Mouse (Mus musculus): ENCODE data around the gene Atp6ap1l. TPM values are rescaled to one million over a fixed set of nuclear protein-coding genes. Genes with fewer than 3 reads are reported as not detected.
"Not testable (repeated sequence)": the region's sequence is repeated elsewhere in the genome, so short reads cannot be mapped to it uniquely, and the experiment has no call there.

Atp6ap1l gene
- total and polyA plus RNA-seq, 2 experiments from 2014 or later = 0.38 to 0.98 TPM

DNA sequence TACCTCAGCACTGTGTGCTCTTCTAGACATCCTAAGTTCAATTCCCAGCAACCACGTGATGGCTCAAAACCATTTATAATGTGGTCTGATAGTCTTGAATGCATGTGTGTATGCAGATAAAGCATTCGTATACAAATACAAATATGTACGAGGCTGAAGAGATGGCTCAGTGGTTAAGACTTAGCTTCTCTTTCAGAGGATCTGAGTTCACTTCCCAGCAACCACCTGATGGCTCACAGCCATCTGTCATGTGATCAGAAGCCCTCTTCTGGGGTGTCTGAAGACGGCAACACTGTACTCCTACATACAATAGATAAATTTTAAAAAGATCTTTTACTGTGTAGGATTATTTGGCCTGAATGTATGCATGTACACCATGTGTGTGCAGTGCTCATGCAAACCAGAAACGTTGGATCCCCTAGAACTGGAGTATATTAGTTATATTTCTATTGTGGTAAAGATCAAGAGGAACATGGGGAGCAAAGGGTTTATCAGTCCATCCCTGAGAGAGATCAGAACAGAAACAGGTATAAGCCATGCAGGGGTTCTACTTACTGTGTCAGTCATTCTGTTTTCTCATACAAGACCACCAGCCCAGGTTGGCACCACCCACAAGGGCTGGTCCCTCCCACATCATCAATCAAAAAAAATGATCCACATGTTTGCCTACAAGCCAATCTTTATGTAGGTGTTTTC lies 21.9 kb upstream of the Atp6ap1l start:
- peaks cover 23% of the 10 kb centered on the region for H3K36me3 ChIP-seq (replicated peaks; ENCODE audit: control insufficient read depth, insufficient read depth, low read length)
- TF ChIP-seq EP300 (IDR thresholded peaks at IDR 0.05; ENCODE audit: low read depth) (no peak), CTCF (IDR thresholded peaks at IDR 0.05; ENCODE audit: low read depth) (no peak)
- H3K4me3 ChIP-seq (ENCODE audit: low read depth, low read length) = no peak overlapping the region
- ATAC-seq (ENCODE audit: insufficient read depth, low read depth) (no peak), DNase-seq (ENCODE audit: low spot score) (no peak)
- no peaks in the 10 kb centered on the region for H3K27me3 ChIP-seq (ENCODE audit: control insufficient read depth, insufficient read depth, low read length)
- H3K9ac ChIP-seq (replicated peaks; ENCODE audit: low read depth, low read length) = no peak overlapping the region
- no peak overlapping the region for H3K27ac ChIP-seq (ENCODE audit: low read depth)
- no peaks in the 10 kb centered on the region for H3K9me3 ChIP-seq (replicated peaks; ENCODE audit: control insufficient read depth, low read length)
- no peak overlapping the region for H3K4me2 ChIP-seq (ENCODE audit: low read depth, low read length)
- no peaks in the 10 kb centered on the region; the same call in 1 of the 2 replicates for H3K4me1 ChIP-seq (ENCODE audit: control insufficient read depth, insufficient read depth)
- 58% methylated on average over 5 of the region's 5 CpGs for WGBS

DNA sequence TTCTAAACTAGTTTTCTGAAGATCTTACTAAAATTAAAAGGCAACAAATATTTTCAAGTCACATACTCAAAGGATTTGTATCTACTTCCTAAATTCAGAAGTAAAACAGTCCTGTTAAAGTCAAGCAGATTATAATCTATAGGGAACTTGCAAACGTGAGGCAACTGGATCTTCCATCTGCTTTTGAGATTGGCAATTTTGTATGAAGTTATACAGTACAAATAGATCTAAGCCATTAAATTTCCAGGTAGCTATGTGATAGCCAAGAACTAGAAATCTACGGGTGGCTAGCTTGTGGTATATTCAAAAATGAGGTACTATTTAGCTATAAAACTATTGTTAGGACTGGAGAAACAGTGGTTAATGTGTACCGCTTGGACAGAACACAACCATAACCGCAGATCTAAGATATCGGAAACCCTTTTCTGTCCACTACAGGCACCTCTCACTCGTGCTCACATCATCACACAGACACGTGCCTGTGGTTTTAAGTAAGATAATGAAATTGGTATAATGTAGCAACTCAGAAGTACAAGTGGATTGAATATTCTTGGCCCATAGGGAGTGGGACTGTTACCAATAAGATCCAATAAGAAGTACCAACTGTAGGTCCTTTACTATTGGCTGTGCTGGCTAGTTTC lies 21.1 kb upstream of the Atp6ap1l start:
- Histone ChIP-seq H3K4me2 (ENCODE audit: low read depth, low read length) (no peak overlapping the region), H3K9me3 (replicated peaks; ENCODE audit: control insufficient read depth, low read length) (no peaks in the 10 kb centered on the region)
- TF ChIP-seq EP300 (IDR thresholded peaks at IDR 0.05; ENCODE audit: low read depth) (no peak), CTCF (IDR thresholded peaks at IDR 0.05; ENCODE audit: low read depth) (no peak)

GRCm38 (mm10) chr13:90925191-90925590 lies 20.0 kb upstream of the Atp6ap1l start:
- no peak for ATAC-seq (ENCODE audit: insufficient read depth, low read depth)
- Histone ChIP-seq H3K9me3 (replicated peaks; ENCODE audit: control insufficient read depth, low read length) (no peaks in the 10 kb centered on the region), H3K27me3 (ENCODE audit: control insufficient read depth, insufficient read depth, low read length) (no peaks in the 10 kb centered on the region), H3K9ac (replicated peaks; ENCODE audit: low read depth, low read length) (no peak overlapping the region), H3K4me3 (ENCODE audit: low read depth, low read length) (no peak overlapping the region), H3K4me2 (ENCODE audit: low read depth, low read length) (no peak overlapping the region), H3K4me1 (ENCODE audit: control insufficient read depth, insufficient read depth) (no peaks in the 10 kb centered on the region; the same call in 1 of the 2 replicates), H3K27ac (ENCODE audit: low read depth) (no peak overlapping the region), H3K36me3 (replicated peaks; ENCODE audit: control insufficient read depth, insufficient read depth, low read length) (peaks cover 23% of the 10 kb centered on the region)
- 85% methylated on average over 5 of the region's 5 CpGs for WGBS
- no peak for DNase-seq (ENCODE audit: low spot score)
- TF ChIP-seq CTCF (IDR thresholded peaks at IDR 0.05; ENCODE audit: low read depth) (no peak), EP300 (IDR thresholded peaks at IDR 0.05; ENCODE audit: low read depth) (no peak)

More for the DNA sequence above, 21.1 kb upstream of the Atp6ap1l start:
- H3K36me3 ChIP-seq (replicated peaks; ENCODE audit: control insufficient read depth, insufficient read depth, low read length) = peaks cover 23% of the 10 kb centered on the region
- ATAC-seq (ENCODE audit: insufficient read depth, low read depth) (no peak), DNase-seq (ENCODE audit: low spot score) (no peak)
- H3K4me1 ChIP-seq (ENCODE audit: control insufficient read depth, insufficient read depth) = no peaks in the 10 kb centered on the region; the same call in 1 of the 2 replicates
- no peak overlapping the region for H3K27ac ChIP-seq (ENCODE audit: low read depth)
- no peak overlapping the region for H3K4me3 ChIP-seq (ENCODE audit: low read depth, low read length)
- no peaks in the 10 kb centered on the region for H3K27me3 ChIP-seq (ENCODE audit: control insufficient read depth, insufficient read depth, low read length)
- 68% methylated on average over 7 of the region's 7 CpGs for WGBS
- H3K9ac ChIP-seq (replicated peaks; ENCODE audit: low read depth, low read length) = no peak overlapping the region

- peak overlapping the region; percentile 80 for H3K4me2 ChIP-seq (ENCODE audit: low read depth, low read length)
- ATAC-seq (ENCODE audit: insufficient read depth, low read depth) (no peak), DNase-seq (ENCODE audit: low spot score) (no peak)
- H3K9ac ChIP-seq (replicated peaks; ENCODE audit: low read depth, low read length) = peak overlapping the region; percentile 88
- 53% methylated on average over 9 of the region's 9 CpGs for WGBS
- H3K9me3 ChIP-seq (replicated peaks; ENCODE audit: control insufficient read depth, low read length) = no peaks in the 10 kb centered on the region
- no peak overlapping the region for H3K27ac ChIP-seq (ENCODE audit: low read depth)
- H3K36me3 ChIP-seq (replicated peaks; ENCODE audit: control insufficient read depth, insufficient read depth, low read length) = peaks cover 23% of the 10 kb centered on the region
- H3K4me1 ChIP-seq (ENCODE audit: control insufficient read depth, insufficient read depth) = no peaks in the 10 kb centered on the region; the same call in 1 of the 2 replicates
- H3K27me3 ChIP-seq (ENCODE audit: control insufficient read depth, insufficient read depth, low read length) = no peaks in the 10 kb centered on the region
- TF ChIP-seq CTCF (IDR thresholded peaks at IDR 0.05; ENCODE audit: low read depth) = no peak
- TF ChIP-seq EP300 (IDR thresholded peaks at IDR 0.05; ENCODE audit: low read depth) = no peak
- H3K4me3 ChIP-seq (ENCODE audit: low read depth, low read length) = peak overlapping the region; percentile 82
These were observed 18.9 kb upstream of the Atp6ap1l start for GRCm38 (mm10) chr13:90924072-90924471.

DNA sequence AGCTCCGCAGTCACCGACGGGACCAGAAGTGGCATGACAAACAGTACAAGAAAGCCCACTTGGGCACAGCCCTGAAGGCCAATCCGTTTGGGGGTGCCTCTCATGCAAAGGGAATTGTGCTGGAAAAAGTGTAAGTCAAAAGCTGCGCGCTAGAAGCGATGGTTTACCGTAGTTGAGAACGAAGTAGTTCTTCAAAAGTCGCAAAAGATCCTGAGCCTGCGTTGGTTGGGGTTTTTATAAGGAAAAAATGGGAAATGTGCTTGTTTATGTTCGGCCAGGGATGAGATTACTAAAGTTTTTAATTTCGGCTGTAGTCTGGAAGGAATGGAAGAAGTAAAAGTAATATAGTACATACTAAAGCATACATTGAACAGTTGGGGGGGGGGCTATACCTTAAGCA lies 18.5 kb upstream of the Atp6ap1l start:
- not testable (repeated sequence) for H3K9me3 ChIP-seq (replicated peaks; ENCODE audit: control insufficient read depth, low read length); DNase-seq (ENCODE audit: low spot score); H3K27me3 ChIP-seq (ENCODE audit: control insufficient read depth, insufficient read depth, low read length); ATAC-seq (ENCODE audit: insufficient read depth, low read depth); H3K4me1 ChIP-seq (ENCODE audit: control insufficient read depth, insufficient read depth)
- H3K4me3 ChIP-seq (ENCODE audit: low read depth, low read length) = peak overlapping the region; percentile 82
- H3K9ac ChIP-seq (replicated peaks; ENCODE audit: low read depth, low read length) = peak overlapping the region; percentile 88
- peak overlapping the region; percentile 80 for H3K4me2 ChIP-seq (ENCODE audit: low read depth, low read length)
- H3K27ac ChIP-seq (ENCODE audit: low read depth) = peak overlapping the region; percentile 74
- under 1% methylated on average over 13 of the region's 13 CpGs for WGBS
- H3K36me3 ChIP-seq (replicated peaks; ENCODE audit: control insufficient read depth, insufficient read depth, low read length) = peaks cover 23% of the 10 kb centered on the region
